Mouse (Mus musculus) forebrain, embryonic 13.5 days (tissue): ENCODE data around the gene Edc4. TPM values are rescaled to one million over a fixed set of nuclear protein-coding genes. Genes with fewer than 3 reads are reported as not detected.

Experiments
- ATAC-seq: fragments of 200-750 bp; cut with Nextera tagmentation; 2 replicates; pipeline ENCODE4 v1.8.0; 2017
- H3K27ac ChIP-seq: fragments of 300-500 bp; sonication (generic); 2 replicates; pipeline ENCODE4 v1.5.1; 2015; ENCODE audit warnings: inconsistent platforms, mild to moderate bottlenecking, moderate library complexity
- H3K27me3 ChIP-seq: fragments of 300-500 bp; sonication (generic); 2 replicates; pipeline ENCODE4 v1.6.1; 2015; ENCODE audit warnings: mild to moderate bottlenecking, inconsistent platforms
- H3K36me3 ChIP-seq: fragments of 300-500 bp; sonication (generic); 2 replicates; pipeline ENCODE4 v1.6.1; 2015; ENCODE audit warnings: mild to moderate bottlenecking, inconsistent platforms; ENCODE audit not compliant: poor library complexity, severe bottlenecking
- H3K4me1 ChIP-seq: fragments of 300-500 bp; sonication (generic); 2 replicates; pipeline ENCODE4 v1.6.1; 2015; ENCODE audit warnings: inconsistent platforms
- H3K4me2 ChIP-seq: fragments of 300-500 bp; sonication (generic); 2 replicates; pipeline ENCODE4 v1.6.1; 2015; ENCODE audit warnings: inconsistent platforms, mild to moderate bottlenecking, moderate library complexity
- H3K4me3 ChIP-seq: fragments of 300-500 bp; sonication (generic); 2 replicates; pipeline ENCODE4 v1.5.1; 2015; ENCODE audit warnings: mild to moderate bottlenecking, inconsistent platforms
- H3K9ac ChIP-seq: fragments of 300-500 bp; sonication (generic); 2 replicates; pipeline ENCODE4 v1.6.1; 2015; ENCODE audit warnings: mild to moderate bottlenecking, inconsistent platforms
- H3K9me3 ChIP-seq: fragments of 300-500 bp; sonication (generic); replicated peaks from 2 replicates; pipeline ENCODE4 v1.6.1; 2016; ENCODE audit warnings: inconsistent platforms
- WGBS: fragments of 180-500 bp; shearing (Covaris S2); methylation state at CpG from one replicate; pipeline ENCODE4 v1.1.7; 2015; 5-methylcytosine and 5-hydroxymethylcytosine counted together
- polyA plus RNA-seq: library from polyadenylated mRNA; unstranded; fragments of >200 nt; fragmentation: Nextera tagmentation; extraction: Ambion mirVana; gene quantifications from 2 replicates; pipeline ENCODE4 v1.2.1, GENCODE M21; 2015

The Edc4 gene
- polyA plus RNA-seq, 1 experiment from 2014 or later: 46.4 TPM

- Histone ChIP-seq H3K4me2 (no peak overlapping the region), H3K9ac (no peak overlapping the region), H3K9me3 (no peaks in the 10 kb centered on the region), H3K27ac (no peak overlapping the region), H3K27me3 (no peaks in the 10 kb centered on the region), H3K36me3 (peaks cover 74% of the 10 kb centered on the region), H3K4me1 (peaks cover 9% of the 10 kb centered on the region), H3K4me3 (no peak overlapping the region)
- WGBS: 93% methylated on average over 6 of the region's 6 CpGs
- ATAC-seq: no peak
These were observed 10.2 kb downstream of the Edc4 start for GRCm38 (mm10) chr8:105890870-105891269.

GRCm38 (mm10) chr8:105892432-105892831, 11.8 kb downstream of the Edc4 start:
- H3K27me3 ChIP-seq: no peaks in the 10 kb centered on the region
- no peak for ATAC-seq
- H3K27ac ChIP-seq: no peak overlapping the region
- H3K9ac ChIP-seq: no peak overlapping the region
- no peak overlapping the region for H3K4me3 ChIP-seq
- H3K4me1 ChIP-seq: peaks cover 9% of the 10 kb centered on the region
- H3K9me3 ChIP-seq: no peaks in the 10 kb centered on the region
- H3K4me2 ChIP-seq: no peak overlapping the region
- 85% methylated on average over 6 of the region's 6 CpGs for WGBS
- peaks cover 58% of the 10 kb centered on the region for H3K36me3 ChIP-seq

- 4% methylated on average over 11 of the region's 11 CpGs for WGBS
- H3K27me3 ChIP-seq: no peaks in the 10 kb centered on the region
- H3K4me2 ChIP-seq: peak within 1 kb of the TSS; percentile 43
- peaks cover 9% of the 10 kb centered on the region for H3K4me1 ChIP-seq
- no peaks in the 10 kb centered on the region for H3K9me3 ChIP-seq
- H3K4me3 ChIP-seq: 0 out of 2 replicates have a peak within 1 kb of the TSS, but pooled peaks have one; percentile 2
- H3K27ac ChIP-seq: 0 out of 2 replicates have a peak within 1 kb of the TSS, but pooled peaks have one; percentile 12
- 0 out of 2 replicates have a peak within 1 kb of the TSS, but pooled peaks have one; percentile 28 for H3K9ac ChIP-seq
- ATAC-seq: peak; percentile 89
- peaks cover 49% of the 10 kb centered on the region for H3K36me3 ChIP-seq
These were observed 12.7 kb downstream of the Edc4 start, which contains the start of gene Nrn1l for GRCm38 (mm10) chr8:105893339-105893738. TSS of gene Nrn1l (plus strand) at chr8:105893567.

DNA sequence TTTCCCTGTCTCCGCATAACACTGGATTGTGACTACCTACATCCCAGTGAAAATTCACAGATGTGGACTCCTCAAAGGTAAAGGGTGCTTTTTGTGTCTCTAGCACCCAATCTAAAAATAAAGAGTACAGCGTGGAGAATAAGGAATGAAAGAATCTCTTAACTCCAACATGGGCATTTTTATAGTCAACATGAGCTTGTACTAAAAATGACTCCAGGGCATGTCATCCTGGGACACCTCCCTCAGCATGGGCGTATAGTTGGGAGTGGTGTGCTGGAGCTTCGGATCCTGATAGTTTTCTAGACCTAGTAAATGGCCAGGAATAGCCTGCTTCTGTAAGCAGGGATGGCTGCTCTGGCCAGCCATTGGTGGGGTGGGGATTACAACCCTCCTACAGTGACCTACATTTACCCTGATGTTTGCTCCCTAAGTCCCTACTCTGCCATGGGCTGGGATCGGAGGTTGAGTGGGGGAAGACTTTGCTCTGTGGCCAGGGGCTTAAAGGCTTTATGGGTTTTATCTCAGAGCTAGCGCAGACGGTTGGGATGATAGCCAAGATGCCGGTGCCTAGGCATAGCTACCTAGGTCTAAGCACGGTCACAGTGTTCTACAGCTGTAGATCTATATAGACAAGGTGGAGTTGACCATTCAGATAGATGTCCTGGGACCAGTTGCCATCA, 17.3 kb downstream of the Edc4 start:
- H3K4me2 ChIP-seq: no peak overlapping the region
- H3K4me1 ChIP-seq: peaks cover 22% of the 10 kb centered on the region
- ATAC-seq: no peak
- H3K27me3 ChIP-seq: no peaks in the 10 kb centered on the region
- no peaks in the 10 kb centered on the region for H3K9me3 ChIP-seq
- 82% methylated on average over 9 of the region's 9 CpGs for WGBS
- H3K27ac ChIP-seq: no peak overlapping the region
- H3K36me3 ChIP-seq: peaks cover 3% of the 10 kb centered on the region; the same call in 1 of the 2 replicates
- H3K4me3 ChIP-seq: no peak overlapping the region
- H3K9ac ChIP-seq: no peak overlapping the region

DNA sequence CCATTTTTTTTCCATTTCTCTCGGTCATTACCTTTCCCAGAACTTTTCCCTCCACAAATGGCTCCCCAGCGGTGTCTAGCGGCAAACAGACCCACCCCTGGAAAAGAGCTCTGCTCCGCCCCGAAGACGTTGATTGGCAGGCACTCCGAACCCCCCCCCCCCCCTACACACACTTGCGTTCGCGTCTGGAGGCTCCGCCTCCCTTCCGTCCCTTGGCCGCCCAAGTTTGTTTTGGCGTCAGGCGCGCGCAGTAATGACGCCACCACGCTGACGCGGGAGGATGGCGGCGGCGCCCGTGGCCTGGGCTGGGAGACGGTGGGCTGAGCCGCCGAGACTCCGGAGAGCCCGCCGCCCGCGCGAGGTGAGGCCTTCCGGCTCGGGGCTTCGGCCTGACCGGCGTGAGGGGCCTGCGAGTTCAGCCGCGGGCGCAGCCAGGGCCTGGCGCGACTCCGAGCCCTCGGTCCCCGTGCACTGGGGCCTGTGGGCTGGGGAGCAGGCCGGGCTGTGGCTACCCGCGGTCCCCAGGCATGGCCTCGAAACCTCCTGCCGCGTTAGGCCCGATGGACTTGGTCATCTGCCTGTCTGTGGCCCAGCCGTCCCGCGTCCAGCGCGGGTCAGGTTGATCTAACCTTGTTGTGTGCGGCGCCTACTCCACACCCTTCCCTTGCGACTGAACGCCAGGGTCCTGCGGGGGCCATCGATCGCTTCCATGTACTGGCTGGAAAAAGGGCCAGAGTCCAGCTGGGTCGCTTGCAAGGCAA, 19.7 kb downstream of the Edc4 start, which contains the start of gene Pskh1:
TSS of gene Pskh1 (plus strand) at position 262 of the 761 bp plus-strand sequence.
- Histone ChIP-seq H3K4me2 (peak within 1 kb of the TSS; percentile 90), H3K9me3 (no peaks in the 10 kb centered on the region), H3K27ac (peak within 1 kb of the TSS; percentile 84), H3K4me3 (peak within 1 kb of the TSS; percentile 95), H3K9ac (peak within 1 kb of the TSS; percentile 97), H3K27me3 (no peaks in the 10 kb centered on the region), H3K4me1 (peaks cover 14% of the 10 kb centered on the region), H3K36me3 (no peaks in the 10 kb centered on the region)
- under 1% methylated on average over 63 of the region's 68 CpGs for WGBS
- peak; percentile 97 for ATAC-seq

- Histone ChIP-seq H3K27me3 (no peaks in the 10 kb centered on the region), H3K4me1 (peaks cover 14% of the 10 kb centered on the region), H3K4me2 (peak overlapping the region; percentile 90), H3K9me3 (no peaks in the 10 kb centered on the region), H3K9ac (peak overlapping the region; percentile 97), H3K27ac (peak overlapping the region; percentile 84; the same call in 1 of the 2 replicates), H3K36me3 (no peaks in the 10 kb centered on the region), H3K4me3 (peak overlapping the region; percentile 95)
- ATAC-seq: no peak
- WGBS: 39% methylated on average over 16 of the region's 16 CpGs
These were observed 20.4 kb downstream of the Edc4 start for GRCm38 (mm10) chr8:105900941-105901616.

GRCm38 (mm10) chr8:105919390-105919789, 38.7 kb downstream of the Edc4 start:
- H3K9ac ChIP-seq: no peak overlapping the region
- no peaks in the 10 kb centered on the region for H3K4me1 ChIP-seq
- ATAC-seq: no peak
- H3K27ac ChIP-seq: no peak overlapping the region
- no peaks in the 10 kb centered on the region for H3K9me3 ChIP-seq
- peaks cover 17% of the 10 kb centered on the region for H3K36me3 ChIP-seq
- H3K27me3 ChIP-seq: no peaks in the 10 kb centered on the region
- no peak overlapping the region for H3K4me3 ChIP-seq
- no peak overlapping the region for H3K4me2 ChIP-seq
- 92% methylated on average over 3 of the region's 3 CpGs for WGBS

DNA sequence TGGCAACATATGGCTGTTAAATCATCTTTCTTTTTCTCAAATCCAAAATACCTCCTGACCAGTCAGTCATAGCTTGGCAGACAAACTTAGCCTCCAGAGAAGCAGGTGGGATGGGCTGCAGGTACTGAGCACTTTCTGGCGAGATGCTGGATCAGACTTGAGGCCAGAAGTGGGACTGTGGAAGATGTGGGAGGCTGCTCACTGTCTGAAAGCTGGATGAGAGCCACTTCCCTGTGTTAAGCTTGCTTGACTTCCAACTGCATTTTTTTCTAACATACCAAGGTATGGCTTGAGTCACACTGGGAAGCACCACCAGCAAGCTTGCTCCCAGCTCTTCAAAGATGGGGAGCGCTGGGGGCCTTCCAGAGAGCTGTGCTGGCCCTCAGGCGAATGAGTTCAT, 44.4 kb downstream of the Edc4 start:
- H3K9ac ChIP-seq: no peak overlapping the region
- ATAC-seq: no peak
- WGBS: 63% methylated on average over 3 of the region's 3 CpGs

DNA sequence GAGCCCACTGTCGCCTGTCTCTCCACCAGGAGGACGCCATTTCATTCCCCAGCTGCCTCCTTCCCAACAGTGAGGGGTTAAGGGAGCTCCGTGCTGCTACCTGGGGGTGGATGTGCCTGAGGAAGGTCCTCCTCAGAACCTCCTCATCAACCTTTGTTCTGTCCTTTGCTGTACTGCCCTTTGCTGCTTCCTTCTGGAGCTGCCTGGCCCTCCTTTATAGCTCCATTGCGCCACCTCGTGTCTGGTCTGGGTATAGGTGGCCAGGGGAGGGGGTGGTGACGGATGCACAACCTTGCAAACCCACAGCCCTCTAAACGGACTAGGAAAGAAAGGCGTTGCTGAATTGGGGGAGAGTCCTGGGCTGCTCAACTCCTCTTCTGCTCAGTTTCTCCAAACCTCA, 49.9 kb downstream of the Edc4 start:
- Histone ChIP-seq H3K4me2 (no peak overlapping the region), H3K4me3 (no peak overlapping the region), H3K9ac (peak overlapping the region; percentile 45), H3K27me3 (no peaks in the 10 kb centered on the region), H3K36me3 (peaks cover 30% of the 10 kb centered on the region), H3K9me3 (no peaks in the 10 kb centered on the region), H3K4me1 (peaks cover 9% of the 10 kb centered on the region), H3K27ac (peak overlapping the region; percentile 69)
- ATAC-seq: peak; percentile 72
- 12% methylated on average over 8 of the region's 8 CpGs for WGBS

More for the DNA sequence above, 44.4 kb downstream of the Edc4 start:
- H3K4me3 ChIP-seq: no peak overlapping the region
- peaks cover 9% of the 10 kb centered on the region; the same call in 1 of the 2 replicates for H3K36me3 ChIP-seq
- H3K4me1 ChIP-seq: peaks cover 5% of the 10 kb centered on the region; the same call in 1 of the 2 replicates
- H3K9me3 ChIP-seq: no peaks in the 10 kb centered on the region
- H3K27me3 ChIP-seq: no peaks in the 10 kb centered on the region
- no peak overlapping the region for H3K27ac ChIP-seq
- no peak overlapping the region for H3K4me2 ChIP-seq

- H3K36me3 ChIP-seq: peaks cover 30% of the 10 kb centered on the region
- H3K27ac ChIP-seq: no peak overlapping the region
- no peak overlapping the region for H3K9ac ChIP-seq
- ATAC-seq: no peak
- H3K4me3 ChIP-seq: no peak overlapping the region
- H3K4me1 ChIP-seq: peaks cover 15% of the 10 kb centered on the region
- H3K4me2 ChIP-seq: no peak overlapping the region
- no peaks in the 10 kb centered on the region for H3K9me3 ChIP-seq
- WGBS: 100% methylated on average over 3 of the region's 3 CpGs
- no peaks in the 10 kb centered on the region for H3K27me3 ChIP-seq
These were observed 50.6 kb downstream of the Edc4 start for GRCm38 (mm10) chr8:105931271-105931670.

- Histone ChIP-seq H3K4me2 (no peak overlapping the region), H3K9me3 (no peaks in the 10 kb centered on the region), H3K27ac (no peak overlapping the region), H3K9ac (no peak overlapping the region), H3K27me3 (no peaks in the 10 kb centered on the region), H3K4me1 (peaks cover 20% of the 10 kb centered on the region), H3K4me3 (no peak overlapping the region), H3K36me3 (peaks cover 30% of the 10 kb centered on the region)
- 86% methylated on average over 11 of the region's 11 CpGs for WGBS
- no peak for ATAC-seq
These were observed 51.8 kb downstream of the Edc4 start for GRCm38 (mm10) chr8:105932525-105932924.

DNA sequence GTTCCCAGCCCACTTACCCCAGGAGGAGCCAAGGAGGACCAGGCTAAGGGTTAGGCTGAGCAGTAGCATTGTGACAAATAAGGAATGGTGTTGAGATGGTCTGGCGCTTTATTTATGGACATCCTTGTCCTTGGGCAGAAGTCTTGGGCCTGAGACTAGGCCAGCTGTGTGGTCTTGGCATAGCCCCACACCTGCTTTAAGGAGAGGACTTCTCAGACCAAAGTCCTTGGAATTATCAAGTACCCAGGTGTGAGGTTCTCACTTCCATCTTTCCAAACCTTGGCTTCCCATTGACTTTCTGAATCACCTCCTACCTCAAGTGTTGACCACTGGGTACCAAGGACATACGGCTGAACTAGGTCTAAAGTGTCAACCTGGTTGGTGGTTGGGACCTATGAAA, 53.1 kb downstream of the Edc4 start, which contains the start of gene Ctrl:
TSS of gene Ctrl (minus strand) at position 101 of the 400 bp plus-strand sequence.
- Histone ChIP-seq H3K4me2 (no peak within 1 kb of the TSS), H3K9me3 (no peaks in the 10 kb centered on the region), H3K9ac (no peak within 1 kb of the TSS), H3K27ac (no peak within 1 kb of the TSS), H3K4me3 (no peak within 1 kb of the TSS), H3K36me3 (peaks cover 30% of the 10 kb centered on the region), H3K27me3 (no peaks in the 10 kb centered on the region), H3K4me1 (peaks cover 25% of the 10 kb centered on the region)
- 88% methylated on average over 2 of the region's 2 CpGs for WGBS
- ATAC-seq: no peak
